Mouse (Mus musculus) adipocyte (in vitro differentiated cells): ENCODE results near the gene Map4k5.
A peak's percentile ranks its signal among the peaks of the same experiment; 100 is the strongest.

Source experiments
- DNase-seq: peaks from one replicate; pipeline ENCODE4 v3.0.0-alpha.2; 2016; ENCODE audit warnings: low spot score

Map4k5 gene

DNA sequence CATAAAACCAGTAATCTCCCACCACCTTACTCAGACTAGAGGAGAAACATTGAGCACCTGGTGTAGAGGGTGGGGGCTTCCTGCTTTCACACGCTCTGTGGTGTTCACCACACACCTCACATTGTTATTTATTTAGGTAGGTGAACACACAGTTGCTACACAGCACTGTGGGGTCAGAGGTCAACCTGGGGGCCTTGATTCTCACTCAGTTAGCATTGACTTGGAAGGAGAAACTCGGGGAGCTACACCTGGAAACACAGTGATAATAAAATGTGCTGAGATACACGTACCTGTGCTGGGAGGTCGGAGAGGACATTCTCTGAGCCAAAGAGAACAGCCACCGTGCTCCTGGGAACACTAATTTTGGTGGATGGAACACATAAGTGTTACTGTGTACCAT is 104.6 kb downstream of the Map4k5 start:
- no peak for DNase-seq

DNA sequence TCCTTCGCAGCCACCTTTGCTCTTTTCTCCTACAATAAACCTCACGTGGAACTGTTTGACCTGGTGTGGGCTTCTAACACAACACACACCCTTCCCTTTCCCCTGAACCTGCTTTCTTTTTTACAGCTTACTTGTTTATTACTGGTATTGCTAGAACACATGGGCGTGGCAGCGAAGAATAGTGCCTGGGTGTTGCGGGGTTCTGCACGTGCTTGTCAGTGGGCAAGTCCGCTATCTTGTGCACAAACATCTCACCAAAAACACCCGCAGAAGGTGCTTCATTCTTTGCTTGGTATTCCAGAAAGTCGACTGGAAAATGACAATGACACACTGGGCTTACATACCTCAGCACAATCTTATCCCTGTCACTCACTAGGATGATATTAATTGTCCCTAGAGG is 107.5 kb downstream of the Map4k5 start:
- no peak for DNase-seq

DNA sequence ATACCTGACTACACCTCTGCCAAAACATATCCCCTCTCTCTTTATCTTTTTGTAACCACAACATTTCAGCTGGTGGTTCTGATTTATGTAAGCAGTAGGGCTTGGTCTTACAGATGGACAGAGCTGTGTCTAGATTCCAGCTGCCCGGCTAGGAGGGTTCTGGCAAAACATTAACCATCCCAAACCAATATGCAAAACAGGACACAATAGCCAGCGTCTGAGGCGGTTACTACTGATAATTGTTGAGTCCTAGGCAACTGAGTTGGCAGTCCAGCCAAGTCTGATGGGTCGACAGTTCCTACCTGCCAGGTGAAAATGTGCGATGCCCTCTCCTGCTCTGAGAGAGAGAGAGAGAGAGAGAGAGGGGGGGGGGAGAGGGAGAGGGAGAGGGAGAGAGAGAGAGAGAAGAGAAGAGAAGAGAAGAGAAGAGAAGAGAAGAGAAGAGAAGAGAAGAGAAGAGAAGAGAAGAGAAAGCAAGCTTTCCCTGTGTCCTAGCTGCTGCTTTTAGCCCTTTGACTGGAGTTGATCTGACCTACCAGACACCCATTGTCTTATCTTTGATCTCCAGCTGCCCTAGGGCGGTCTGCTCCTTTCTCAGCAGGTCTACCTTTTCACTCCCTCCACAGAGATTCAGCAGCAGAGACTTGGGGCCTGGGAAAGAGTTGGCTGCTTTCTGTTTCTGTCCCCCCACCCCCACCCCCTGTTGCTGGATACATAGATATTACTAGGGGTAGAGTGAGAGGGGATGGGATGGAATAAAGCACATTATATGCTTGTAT is 109.6 kb downstream of the Map4k5 start:
- DNase-seq: no peak

GRCm38 (mm10) chr12:69781935-69782650 is 110.9 kb downstream of the Map4k5 start:
- DNase-seq: no peak

DNA sequence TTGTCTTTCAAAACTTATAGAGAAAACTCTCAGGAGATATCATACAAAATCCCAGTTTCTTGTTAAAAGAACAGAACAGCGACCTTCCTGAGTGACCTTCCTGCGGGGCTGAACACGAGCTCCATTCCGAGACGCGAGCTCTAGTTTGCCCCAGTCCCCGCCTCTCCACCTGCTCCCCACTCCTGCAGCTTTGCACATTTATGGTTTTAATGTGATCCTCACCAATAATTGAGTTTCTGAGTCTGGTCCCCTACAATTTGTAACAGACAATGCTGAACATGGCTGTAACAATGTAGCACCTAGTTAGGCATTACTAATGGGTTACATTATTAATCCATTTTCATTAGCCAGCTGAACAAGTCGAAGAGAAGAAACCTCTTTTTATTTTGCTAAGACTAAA is 111.5 kb downstream of the Map4k5 start:
- DNase-seq: no peak

GRCm38 (mm10) chr12:69777957-69778356 is 115.0 kb downstream of the Map4k5 start:
- no peak for DNase-seq

GRCm38 (mm10) chr12:69777341-69777730 is 115.7 kb downstream of the Map4k5 start:
- no peak for DNase-seq

DNA sequence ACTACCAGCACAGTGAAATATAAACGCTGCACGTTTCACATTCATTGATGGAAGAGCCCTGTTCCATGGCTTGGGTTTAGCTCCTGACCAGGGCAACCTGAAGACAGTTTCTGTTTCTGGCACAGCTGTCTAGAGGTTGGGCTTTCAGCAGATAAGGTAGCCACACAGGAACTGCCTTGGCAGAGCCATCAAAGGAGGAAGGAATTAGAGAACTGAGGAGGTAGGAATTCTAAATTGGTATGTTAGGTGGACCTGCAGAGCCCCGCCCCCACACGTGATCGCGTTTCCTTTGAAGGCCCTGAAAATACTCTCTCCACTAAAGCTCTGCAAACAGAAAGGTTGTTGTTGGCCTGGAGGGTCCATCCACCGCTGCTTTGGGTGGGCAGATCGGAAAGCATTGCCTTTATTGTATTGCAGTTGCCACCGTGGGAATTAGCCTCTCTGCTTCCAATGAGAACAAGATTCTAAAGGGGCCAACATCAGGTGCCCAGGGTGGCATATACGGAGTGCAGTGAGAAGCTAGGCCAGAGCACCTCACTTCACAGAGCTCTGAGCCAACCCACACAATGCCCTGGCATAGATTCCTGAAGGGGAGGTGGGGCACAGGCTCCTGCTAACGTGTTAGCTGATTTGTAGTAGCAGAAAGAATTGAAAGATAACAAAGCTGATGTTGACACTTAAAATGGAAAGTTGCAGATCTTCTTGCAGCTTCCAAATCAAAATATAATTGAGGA is 116.2 kb downstream of the Map4k5 start:
- no peak for DNase-seq

DNA sequence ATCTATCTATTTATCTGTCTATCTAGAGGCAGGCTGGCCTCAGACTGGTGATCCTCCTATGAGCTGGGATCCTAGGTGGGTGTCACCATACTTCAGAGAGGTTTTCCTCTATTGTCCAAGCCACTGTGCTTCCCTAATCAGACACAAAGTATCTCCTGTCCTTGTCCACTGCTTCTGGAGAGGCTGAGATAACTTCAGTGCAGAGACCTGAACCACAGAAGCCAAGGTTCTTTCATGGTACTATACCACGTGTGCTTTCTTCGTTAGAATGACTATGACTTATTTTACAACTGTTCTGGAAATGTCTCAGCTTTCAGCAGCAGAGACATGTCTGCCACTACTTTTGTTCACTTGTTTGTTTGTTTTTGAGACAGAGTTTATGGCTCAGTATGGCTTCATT is 124.2 kb downstream of the Map4k5 start:
- DNase-seq: no peak

DNA sequence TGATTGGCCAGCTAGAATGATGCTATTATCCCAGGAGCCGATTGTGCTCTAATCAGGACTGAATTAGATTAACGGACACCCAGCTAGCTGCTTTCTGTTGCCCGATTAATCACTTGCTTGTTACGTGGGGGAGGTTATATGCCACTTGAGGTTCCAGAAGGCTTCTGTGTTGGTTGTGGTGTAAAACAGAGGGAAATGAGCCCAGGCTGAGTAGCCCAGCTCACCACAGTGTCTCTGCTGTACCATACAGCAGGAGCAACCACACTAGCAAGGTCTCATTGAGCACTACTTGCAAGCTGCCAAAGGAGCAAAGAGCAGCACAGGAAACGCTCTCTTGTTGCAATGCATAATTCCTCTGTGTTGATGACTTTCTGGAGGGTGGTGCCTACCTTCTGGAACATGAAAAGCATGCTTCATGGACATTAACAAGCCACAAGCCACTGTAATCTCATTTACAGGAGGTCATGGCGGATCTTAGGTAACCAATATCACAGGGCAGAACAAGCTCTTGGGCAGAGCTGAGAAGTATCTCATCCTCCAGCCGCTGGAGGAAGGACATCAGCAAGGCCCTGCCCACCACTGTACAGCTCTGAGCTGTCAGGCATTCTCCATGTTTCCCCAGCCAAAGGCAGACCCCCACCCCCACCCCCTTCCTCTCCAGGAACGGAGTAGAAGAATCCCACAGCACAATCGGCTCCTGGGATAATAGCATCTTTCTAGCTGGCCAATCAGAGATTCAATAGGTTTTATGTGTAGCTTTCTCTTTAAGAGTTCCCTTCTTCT is 125.3 kb downstream of the Map4k5 start:
- no peak for DNase-seq

DNA sequence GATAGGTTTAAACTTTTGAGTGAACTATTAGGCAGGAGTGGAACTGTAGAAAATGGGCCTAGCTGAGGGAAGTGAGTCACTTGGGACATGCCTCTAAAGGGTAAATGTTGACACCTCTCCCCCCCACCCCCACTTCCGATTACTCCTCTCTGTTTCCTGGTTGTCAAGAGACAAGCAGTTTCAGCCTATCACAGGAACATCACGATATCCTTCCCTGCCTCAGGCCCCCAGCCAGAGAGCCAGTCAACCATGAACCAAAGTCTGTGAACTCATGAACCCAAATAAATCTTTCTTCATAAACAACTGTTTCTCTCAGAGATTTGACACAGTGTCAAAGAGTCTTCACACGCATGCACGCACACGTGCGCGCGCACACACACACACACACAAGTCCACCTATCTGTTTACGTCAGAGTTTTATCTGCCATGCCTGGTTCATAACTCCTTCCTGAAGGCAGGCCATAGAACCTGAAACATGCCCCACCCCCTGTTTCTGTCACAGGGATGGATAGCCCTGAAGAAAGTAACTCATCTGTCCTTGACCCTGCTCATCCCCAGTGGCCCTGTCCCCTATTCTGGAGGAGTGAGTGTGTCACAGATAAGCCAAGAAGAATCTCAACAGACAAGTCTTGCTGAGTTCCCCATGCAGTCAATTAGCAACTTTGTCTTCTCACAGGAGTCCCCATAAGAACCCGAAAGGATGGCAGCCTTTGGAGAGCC is 126.7 kb downstream of the Map4k5 start:
- no peak for DNase-seq

DNA sequence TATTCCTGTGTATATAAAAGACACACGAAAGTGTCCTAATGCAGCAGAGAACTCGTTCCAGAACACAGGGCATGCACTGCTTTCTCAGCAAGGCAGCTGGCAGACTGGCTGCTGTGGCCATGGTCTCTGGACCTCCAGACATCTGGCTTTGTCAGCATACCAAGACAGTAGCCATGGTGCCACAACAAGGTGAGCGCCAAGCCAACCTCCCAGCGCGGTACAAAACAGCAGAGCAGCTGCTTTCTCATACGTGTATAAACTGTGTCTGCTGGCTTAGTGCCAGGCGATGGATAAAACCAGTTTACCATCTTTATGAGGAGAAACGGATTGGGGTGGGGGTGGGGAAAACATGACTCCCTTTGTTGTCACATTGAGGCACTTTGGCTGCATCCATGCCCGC is 127.5 kb downstream of the Map4k5 start:
- no peak for DNase-seq

GRCm38 (mm10) chr12:69761603-69762002 is 131.4 kb downstream of the Map4k5 start:
- DNase-seq: no peak

DNA sequence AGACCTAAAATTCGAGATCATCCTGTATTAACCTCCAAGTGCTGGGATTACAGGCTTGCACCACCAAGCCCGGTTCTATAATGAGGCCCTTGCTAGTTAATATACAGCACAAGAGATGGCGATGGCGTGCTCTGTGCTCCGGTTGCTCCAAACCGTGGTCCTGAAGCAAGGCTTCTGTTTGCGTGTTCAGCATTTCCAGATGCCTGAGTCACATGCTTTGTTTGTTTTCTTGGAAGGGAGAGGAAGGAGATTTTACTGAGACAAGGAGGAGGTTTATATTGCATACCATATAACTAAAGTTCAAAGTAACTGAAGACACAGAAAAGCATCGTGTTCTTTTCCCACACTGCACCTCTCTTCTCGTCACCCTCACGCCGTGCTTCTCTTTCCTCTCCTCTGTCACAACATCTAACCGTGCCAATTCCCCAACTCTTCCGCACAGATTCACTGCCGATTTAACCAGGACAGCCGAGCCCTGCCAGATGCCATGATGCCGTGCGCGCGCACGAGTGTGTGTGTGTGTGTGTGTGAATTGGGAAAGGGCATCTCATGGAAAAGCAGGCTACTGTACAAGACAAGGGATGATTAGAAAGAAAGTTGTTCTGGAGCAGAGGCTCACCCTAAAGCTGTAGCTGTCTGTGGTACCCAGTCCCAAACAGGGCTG is 132.1 kb downstream of the Map4k5 start:
- DNase-seq: no peak

- peak; percentile 40 for DNase-seq
These were observed 133.0 kb downstream of the Map4k5 start for GRCm38 (mm10) chr12:69760014-69760413.

GRCm38 (mm10) chr12:69759267-69759885 is 133.6 kb downstream of the Map4k5 start:
- no peak for DNase-seq

DNA sequence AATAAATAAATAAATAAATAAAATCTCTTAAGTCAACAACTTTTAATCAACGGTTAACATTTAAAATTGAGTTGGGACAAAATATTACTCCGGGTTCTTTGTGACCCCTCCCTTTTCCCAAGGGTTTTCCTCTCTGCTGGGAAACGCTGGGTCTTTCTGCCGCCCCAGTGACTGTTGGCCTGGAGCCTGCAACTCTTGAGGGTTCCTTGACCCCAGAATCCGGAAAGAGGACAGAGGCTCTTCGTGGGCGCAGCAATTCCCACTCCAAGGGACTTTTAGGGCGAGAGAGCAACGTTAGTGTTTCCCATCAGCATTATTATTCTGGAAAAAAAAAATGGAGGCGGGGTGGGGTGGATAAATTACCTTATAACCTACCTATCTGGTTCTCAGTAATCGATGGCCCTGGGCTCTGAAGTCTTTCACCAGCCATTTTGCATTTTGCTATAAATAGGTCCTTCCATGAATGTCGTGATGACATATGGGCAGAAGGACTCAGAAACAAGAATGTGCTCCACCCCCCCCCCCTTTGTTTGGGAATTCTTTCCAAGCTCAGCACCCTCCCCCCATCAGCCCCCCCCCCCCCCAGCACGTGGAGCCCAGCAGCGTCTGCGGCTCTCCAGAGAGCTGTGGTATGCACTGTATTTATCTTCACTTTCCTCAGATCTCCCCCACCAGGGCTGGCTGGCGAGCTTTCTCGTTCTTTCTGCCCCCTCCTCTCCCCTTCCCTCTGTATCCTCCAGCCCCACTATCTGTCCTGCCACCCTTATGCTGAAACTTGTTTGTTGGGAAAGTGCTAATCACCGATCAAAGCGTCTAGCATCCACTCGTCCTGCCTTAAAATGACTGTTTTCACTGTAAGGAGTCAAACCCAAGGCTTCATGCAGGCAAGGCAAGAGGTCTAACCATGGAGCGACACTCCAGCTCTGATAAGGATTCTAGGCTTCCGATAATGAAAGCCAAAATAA is 134.5 kb downstream of the Map4k5 start:
- DNase-seq: peak; percentile 19

- DNase-seq: peak; percentile 83
These were observed 135.4 kb downstream of the Map4k5 start for GRCm38 (mm10) chr12:69757418-69758141.

GRCm38 (mm10) chr12:69756015-69756414 is 137.0 kb downstream of the Map4k5 start:
- no peak for DNase-seq
